Mouse (Mus musculus) cerebellum, adult 2 months (tissue): ENCODE results near the gene Wbp1l.

Experiments
- CTCF ChIP-seq: fragments of 200-500 bp; IDR thresholded peaks from 2 replicates; pipeline ENCODE4 v1.5.1; 2011; ENCODE audit warnings: low read depth, mild to moderate bottlenecking, control low read depth, low read length, moderate library complexity, borderline replicate concordance; ENCODE audit not compliant: insufficient read depth
- POLR2A ChIP-seq: fragments of 200-500 bp; IDR thresholded peaks from 2 replicates; pipeline ENCODE4 v1.6.1; 2011; ENCODE audit warnings: low read length, control low read depth, borderline replicate concordance; ENCODE audit not compliant: insufficient read depth

DNA sequence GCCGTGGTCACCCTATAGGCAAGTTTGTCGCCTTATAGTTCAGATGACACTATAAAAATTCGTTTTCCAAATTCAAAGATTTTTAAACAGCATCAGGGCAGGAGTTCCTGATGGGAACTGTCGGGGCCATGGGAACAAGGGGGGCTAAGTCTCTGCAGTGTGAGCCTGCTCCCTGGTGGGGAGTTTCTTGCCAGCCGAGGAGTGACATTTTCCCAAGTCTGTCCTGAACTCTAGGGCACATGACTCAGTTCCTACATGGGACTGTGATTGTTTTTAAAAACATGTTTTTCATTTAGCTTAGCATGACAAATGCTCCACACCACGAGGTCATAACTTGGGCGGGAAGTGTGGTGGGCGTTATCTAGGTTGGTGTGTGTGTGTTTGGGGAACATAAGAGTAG, 49.0 kb downstream of the Wbp1l start:
- no peak for TF ChIP-seq CTCF
- no peak for TF ChIP-seq POLR2A
